Mouse (Mus musculus): ENCODE data around the gene Baiap2. TPM values are rescaled to one million over a fixed set of nuclear protein-coding genes. Genes with fewer than 3 reads are reported as not detected.

The Baiap2 gene
- total RNA-seq, 2 experiments from 2014 or later: 8.0 to 23.5 TPM

DNA sequence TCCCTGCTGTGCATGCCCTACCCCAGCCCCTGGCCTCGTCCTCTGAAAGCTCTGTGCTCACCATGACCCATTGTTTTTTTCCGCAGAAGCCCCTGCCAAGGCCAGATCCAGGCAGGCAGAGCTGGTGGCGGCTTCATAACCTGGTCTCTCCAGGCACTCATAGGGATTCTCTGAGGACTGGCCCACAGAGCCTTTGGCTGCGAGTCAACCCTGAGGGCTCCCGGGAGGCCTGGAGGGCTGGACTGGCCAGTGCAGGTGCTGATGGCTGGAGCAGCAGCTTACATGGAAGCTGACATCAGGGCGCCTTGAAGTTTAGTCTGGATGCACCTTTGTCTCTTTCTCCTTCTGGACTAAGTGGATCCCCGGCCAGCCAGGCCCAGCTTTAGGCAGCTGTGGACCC is 24.0 kb upstream of the Baiap2 start:
- ATAC-seq (replicated peaks; ENCODE audit: poor library complexity, severe bottlenecking): no peak

DNA sequence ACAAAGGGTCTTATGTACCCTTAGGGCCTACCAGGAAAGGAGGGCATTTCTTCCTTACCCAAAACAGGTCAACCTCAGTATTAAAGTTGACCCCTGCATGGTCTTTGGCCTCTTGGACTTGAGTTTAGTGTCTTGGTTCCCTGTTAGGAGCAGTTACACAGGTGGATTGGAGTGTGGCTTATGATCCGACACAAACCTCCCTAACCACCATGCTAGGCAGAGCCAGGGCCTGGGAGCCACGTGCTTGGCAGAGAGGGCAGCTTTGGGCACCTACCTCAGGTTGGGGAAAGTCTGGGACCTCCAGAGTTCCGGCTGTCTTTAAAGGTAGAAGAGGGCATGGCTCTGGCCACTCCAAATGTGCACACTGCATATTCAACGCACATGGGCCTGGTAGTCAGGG is 23.1 kb upstream of the Baiap2 start:
- no peak for ATAC-seq (replicated peaks; ENCODE audit: poor library complexity, severe bottlenecking)

DNA sequence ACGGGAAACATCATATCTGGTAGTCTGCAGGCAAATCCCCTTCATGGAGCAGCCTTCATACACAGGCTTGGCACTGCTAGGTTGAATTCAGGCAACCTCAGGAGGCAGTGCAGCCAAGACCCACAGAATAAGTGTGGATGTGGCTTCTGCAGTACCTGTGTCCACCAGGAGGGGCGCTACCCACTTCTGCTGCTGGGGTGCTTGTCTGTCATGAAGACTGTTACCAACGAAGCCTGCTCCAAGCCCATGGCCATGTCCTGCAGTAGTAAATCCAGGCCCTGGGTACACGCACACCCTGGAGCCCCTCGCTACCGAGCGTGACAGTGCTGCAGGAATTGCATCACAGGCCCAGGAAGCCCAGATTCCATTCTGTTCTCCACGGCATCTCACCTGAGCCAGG is 22.7 kb upstream of the Baiap2 start:
- peak; percentile 70 for ATAC-seq (replicated peaks; ENCODE audit: poor library complexity, severe bottlenecking)

DNA sequence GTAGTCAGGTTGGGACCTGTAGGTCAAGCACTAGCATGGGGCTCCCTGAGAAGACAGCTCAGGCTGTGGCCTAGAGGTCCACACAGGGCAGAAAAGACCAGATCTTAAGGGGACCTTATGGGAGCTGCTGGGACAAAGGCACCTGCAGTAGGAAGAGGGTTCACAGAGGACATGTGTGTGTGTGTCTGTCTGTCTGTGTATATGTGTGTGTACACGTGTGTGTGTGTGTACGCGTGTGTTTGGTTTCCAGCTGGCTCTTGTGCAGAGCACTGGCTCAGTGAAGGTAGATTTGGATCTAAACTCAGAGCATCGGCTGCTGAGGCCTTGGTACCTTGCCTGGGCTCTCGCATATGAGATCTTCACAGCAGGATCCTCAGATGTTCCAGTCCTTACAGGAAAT is 21.9 kb upstream of the Baiap2 start:
- no peak for ATAC-seq (replicated peaks; ENCODE audit: poor library complexity, severe bottlenecking)

DNA sequence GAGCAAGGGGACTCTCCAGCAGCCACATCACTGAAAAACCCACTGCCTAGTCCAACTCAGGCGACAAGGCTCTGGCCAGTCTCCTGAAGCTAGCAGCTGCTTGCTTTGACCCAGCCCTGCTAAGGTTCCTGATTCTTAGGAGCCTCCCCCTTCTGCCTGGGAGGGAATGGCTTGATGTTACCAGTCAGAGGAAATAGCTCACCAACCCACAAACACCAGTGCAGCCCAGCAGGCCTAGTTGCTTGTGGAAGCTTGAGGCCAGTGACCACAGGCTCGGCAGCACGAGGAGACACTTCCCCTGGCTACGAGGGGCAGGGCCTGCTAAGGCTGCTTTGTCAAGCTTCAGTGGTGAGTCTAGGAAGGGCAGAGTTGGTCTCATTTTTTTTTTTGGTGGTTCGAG is 17.4 kb upstream of the Baiap2 start:
- ATAC-seq (replicated peaks; ENCODE audit: poor library complexity, severe bottlenecking): peak; percentile 93

DNA sequence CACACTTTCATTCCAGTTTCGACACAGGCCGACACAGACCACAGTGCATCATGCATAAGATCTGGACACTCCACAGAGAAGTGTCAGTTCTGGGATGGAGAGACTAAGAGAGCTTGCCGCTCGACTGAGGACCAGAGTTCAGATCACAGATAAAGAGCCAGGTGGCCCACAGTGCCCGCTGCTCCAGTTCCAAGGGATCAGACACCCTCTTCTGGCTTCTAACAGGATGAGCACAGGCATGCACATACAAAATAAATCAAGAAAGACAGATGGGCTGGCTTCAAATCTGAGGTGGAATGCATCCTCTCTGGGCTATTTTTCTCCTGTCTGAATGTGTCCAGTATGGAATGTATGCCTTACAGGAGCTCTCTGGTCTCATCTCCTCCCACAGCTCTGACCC is 15.8 kb upstream of the Baiap2 start:
- ATAC-seq (replicated peaks; ENCODE audit: poor library complexity, severe bottlenecking): no peak

DNA sequence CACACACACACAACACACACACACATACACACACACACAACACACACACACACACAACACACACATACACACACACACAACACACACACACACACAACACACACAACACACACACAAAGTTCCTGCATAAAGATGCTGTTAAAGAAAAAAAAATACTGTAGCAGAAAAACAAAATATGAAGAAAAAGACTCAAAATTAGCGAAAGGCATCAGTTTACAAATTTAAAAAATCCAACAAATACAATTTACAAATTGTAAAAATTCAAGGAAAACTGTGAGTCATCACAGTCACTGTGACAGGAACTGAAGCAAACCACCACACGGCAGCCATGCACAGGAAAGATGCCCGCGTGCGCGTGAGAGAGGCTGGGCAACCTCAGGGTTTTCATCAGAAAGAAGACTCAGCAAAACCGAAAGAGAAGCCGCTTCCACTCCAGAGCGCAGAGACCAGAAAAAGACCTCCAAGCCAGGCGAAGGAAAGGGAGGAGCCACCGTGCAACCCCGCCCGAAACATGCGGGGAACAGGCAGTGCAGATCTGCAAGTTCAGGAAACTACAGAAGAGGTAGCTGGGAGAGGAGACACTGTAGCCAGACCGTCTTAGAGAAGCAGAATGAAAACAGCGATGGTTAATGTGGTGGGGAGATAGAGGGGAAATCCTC is 14.4 kb upstream of the Baiap2 start:
- peak; percentile 67 for ATAC-seq (replicated peaks; ENCODE audit: poor library complexity, severe bottlenecking)

DNA sequence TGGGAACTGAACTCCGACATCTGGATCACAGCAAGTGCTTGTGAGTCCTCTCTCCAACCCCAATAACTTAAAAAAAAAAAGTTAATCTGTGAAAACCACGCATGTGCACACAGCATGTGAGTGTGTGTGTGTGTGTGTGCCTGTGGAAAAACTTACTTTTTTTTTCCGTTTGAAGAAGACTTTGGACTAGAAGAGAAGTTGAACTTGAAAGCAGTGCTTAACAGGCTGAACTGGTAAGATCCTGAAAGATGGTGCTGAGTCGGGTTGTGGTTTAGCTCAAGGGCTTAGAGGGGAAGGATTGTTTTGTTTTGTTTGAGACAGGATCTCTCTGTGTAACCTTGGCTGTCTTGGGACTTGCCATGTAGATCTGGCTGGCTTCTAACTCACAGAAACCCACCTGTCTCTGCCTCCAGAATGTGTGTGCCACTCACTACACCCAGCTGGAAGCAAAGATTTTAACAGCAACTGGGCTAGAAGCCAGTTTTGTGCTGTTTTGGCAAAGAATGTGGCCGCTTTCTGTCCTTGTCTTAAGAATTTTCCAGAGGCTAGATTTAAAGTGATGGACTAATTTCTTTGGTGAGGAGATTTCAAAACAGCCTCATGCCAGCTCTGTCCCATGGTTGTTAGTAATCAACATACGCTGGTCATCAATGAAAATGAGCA is 12.8 kb upstream of the Baiap2 start:
- no peak for ATAC-seq (replicated peaks; ENCODE audit: poor library complexity, severe bottlenecking)

DNA sequence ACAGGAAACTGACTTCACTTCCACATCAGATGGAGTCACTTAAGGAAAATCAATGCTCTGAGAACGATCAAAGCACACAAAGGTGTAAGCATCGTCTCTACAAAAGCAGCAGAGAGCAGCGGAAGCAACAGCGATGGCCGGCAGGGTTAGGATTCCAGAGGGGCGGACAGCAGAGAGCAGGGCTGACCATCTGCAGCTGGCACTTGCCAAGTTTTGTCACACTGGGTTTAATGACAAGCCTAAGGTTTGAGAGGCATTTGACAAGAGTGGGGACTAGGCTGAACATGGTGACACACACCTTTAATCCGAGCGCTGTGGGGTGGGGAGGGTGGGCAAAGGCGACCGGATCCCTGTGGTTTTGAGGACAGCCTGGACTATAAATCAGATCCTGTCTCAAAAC is 10.8 kb upstream of the Baiap2 start:
- ATAC-seq (replicated peaks; ENCODE audit: poor library complexity, severe bottlenecking): no peak

DNA sequence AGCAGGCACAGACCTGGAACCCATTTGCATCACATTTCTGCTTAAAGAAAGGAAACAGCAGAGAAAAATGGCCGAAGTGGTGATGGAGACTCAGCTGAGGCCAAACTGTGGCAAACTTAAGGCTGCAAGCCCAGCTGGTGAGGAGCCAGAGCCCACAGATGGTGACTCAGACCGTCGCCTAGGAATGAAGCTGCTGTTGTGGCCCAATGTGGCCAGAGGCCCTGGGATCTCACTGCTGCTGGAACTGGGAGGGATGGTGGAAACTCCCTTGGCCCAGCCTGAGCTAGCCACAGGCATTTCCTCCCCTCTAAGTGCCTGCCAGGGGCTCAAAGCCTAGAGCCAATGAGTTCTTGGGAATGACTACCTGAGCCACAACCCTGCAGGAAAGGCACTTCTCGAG is 9.4 kb upstream of the Baiap2 start:
- no peak for ATAC-seq (replicated peaks; ENCODE audit: poor library complexity, severe bottlenecking)

DNA sequence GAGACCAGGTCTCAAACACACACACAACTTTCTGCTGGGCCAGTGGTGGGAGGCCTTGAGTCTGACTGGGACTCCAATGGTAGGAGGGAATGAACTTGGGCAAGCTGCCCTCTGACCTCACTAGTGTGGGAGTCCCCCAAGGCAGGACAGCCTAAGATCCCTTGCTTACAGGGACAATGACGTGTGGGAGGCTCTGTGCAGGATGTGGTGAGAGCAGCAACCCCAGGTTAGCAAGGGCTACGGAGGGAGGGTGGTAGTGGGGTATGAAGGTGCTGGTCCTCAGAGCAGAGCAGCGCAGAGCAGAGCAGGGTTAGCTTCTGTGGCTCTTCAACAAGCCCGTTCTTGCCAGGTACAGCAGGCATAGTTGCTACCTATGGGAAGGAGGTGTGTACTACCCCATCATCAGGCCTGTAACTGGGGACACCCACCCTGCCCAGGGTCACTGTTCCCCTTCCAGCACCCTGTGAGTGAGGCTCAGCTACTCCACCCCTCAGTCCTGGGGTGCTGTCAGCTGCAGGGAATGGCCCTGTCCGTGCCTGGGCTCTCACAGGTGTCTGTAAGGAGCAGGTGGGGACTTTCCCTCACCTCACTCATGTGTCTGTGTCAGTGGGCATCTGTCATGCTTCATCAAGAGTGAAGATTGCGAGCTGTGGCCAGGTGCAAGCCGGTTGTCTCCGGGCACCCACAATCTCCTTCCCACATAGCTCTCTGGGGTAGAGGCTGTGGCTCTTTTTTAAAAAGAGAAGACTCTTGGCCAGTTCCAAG is 8.6 kb upstream of the Baiap2 start:
- ATAC-seq (replicated peaks; ENCODE audit: poor library complexity, severe bottlenecking): no peak

DNA sequence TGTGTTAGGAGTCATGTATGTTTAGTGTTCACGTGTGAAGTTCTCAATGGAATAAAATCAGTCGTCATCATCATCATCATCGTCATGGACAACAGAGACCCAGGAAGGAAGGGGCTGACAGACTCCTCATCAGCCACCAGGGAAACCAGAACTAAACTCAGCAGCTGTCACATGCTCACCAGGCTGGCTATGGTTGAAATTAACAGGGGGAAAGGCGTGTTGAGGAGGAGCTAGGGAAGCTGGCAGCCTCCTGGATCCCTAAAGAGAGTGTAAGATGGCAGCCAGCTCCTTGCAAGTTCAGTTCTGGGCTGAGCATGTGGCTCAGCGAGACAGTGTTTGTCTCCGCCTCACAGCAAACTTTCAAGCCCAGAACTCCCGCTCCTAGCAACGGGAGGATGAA is 7.8 kb upstream of the Baiap2 start:
- no peak for ATAC-seq (replicated peaks; ENCODE audit: poor library complexity, severe bottlenecking)

DNA sequence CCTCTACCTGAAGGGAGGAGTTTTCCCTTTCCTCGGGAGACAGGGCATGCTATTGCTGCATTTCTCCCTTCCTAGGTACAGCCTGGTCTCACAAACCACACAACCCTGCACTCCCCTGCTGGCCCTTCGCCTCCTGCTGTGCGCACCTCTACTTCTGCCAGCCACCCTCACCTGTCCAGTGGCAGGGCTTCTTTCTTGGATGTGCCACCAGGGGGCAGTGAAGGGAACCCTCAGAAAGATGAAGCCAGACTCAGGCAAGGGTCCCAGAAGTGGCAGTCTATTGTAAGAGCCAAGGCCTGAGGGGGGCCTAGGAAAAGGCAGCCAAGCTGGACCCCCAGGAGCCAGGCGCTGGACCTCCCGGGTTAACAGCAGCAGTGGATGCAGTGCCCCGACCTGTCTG is 7.1 kb upstream of the Baiap2 start:
- ATAC-seq (replicated peaks; ENCODE audit: poor library complexity, severe bottlenecking): no peak

DNA sequence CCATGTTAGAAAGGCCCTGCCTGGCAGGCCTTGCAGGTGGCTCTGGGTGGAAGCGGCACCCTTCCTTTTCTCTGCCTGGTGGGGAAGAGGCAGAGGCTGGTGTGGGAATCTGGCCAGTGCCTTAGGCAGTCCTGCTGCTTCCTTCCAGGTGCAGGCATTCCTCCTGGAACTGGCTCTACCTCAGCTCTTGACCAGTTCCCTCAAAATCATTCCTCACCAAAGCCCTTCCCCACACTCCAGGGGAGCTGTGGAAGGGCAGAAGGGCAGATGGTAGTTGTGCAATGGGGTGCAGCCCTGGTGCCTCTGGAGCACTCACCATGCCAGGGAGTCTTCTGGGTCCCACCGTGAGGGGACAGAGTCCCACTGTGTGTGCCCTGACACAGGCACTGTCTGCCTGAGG is 6.1 kb upstream of the Baiap2 start:
- ATAC-seq (replicated peaks; ENCODE audit: poor library complexity, severe bottlenecking): no peak

DNA sequence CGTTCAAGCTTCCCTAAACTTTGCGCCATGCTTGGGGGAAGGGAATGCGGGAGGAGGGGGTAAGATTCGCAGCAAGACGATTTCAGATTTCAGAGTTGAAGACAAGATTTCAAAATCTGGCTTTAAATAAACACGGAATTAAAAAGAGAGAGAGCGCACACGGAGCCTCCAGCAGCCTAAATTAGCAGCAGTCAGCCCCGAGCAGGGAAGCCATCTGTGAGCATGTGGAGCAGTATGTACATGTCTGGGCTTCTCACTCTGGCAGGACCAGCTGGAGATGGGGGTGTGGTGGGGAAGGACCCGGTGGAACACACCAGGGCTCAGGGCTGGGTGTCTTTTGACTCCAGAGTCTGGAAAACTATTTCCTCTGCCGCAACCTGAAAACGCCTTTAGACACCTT is 5.3 kb upstream of the Baiap2 start:
- ATAC-seq (replicated peaks; ENCODE audit: poor library complexity, severe bottlenecking): no peak

DNA sequence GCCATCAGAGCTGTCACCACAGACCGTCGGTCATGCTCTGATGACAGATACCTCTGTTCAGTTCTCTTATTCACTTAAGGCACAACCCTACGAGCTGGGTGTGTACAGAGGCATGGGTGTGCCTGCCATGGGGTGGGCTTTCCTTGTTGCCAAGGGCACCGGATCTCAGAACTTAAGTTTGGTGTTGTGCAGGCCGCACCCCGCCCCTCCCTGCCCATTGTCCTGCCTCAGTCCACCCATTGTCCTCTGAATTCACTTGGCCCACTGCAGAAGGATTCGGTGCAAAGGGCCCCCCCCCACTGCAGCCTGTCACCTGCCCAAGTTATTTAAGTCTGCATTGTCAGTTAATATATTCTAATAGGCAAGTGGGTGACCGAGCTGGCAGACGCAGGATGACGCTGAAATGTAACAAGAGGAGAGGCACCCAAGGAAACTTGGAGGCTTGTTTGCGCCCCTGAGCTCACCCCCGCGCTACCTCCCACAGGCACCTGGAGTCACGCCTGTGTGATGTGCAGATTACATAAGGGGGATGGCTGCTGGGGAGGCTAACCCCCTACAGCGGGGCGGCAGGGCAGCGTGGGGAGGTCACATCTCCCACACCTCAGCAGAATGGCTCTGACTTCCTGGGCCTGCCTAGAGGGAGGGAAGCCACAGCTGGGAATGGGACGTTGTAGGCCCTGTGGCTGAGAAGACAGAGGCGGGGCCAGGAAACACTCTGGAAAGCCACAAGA is 4.6 kb upstream of the Baiap2 start:
- ATAC-seq (replicated peaks; ENCODE audit: poor library complexity, severe bottlenecking): peak; percentile 12; the same call in 1 of the 2 replicates

DNA sequence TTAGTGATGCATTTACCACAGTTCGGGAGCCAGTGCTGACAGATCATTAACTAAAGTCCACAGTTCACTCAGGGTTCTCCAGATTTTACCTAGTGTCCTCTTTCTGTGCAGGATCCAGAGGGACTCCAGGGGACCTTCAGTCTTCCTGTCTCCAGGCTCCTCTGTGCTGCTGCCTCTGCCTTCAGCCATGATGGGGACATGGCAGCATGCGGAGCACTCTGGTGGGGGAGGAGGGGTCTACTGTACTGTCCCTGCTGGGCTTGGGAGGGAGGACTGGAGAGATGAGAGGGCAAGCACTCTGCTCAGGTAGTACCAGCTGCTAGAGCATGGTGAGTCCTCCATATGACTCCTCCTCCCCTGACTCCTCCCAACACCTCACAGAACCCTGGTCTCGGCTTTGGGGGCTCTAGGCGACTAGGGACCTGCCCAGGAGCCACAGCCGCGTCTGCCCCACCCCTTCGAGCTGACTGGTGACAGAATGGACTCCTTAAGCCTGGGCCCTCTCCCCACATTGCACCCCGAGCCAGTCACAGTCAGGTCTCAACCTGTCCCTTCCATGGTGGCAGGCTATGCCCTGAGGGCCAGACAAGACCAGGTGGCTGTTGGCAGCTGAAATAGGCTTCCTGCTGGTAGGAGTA is 3.4 kb upstream of the Baiap2 start:
- no peak for ATAC-seq (replicated peaks; ENCODE audit: poor library complexity, severe bottlenecking)

DNA sequence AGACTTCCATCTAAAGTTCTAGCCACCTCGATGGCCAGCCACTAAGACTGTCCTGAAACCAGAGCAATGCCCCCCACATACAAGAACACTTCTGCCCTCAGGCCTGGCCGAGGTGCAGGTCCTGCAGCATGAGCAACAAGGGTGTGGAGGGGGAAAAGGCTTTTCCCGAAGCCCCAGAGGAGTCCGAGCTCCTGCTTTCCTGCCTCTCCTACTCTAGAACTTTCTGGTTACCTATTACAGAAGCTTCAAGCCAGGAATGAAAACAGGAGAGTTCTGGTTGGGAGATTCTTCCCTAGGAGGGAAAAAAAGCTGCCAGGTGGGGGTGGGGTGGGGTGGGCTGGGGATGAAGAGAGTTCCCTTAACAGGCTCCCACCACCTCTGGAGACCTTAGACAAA is 2.9 kb upstream of the Baiap2 start:
- ATAC-seq (replicated peaks; ENCODE audit: poor library complexity, severe bottlenecking): no peak

DNA sequence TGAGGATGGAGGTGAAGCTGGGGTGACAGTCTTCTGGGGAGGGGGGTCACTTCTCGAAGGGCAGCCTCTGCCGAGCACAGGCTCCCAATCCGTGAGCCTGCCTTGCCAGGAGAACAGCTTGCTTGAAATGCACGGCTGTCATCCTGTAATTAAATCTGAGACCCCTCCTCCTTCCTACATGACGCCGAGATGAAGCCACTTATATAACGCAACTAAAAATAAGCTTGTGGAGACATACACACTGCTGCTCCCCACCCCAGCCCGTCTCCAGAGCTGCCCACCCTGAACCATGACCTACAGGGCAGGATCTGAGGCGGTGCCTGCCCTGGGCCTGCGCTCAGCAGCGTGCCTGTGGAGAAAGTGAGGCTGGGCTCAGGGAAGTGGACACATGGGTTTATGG is 2.4 kb upstream of the Baiap2 start:
- ATAC-seq (replicated peaks; ENCODE audit: poor library complexity, severe bottlenecking): no peak

DNA sequence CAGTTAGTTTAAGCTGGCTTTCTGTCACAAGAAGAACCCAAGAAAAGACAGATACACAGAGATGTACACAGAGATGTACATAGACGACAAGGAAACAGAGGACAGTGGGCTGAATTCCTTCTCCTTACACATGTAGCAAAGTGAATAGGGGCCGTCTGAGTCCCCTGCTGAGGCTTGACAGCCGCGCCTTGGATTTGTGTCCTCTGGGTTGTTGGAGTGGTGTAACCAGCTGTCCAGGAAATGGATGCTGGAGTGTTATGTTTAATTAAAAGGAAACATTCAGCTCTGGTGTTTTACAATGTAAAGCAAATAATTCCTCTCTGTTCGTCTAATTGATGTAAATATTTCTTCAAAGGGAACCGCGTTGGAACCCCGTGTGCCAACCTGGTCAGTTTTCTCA is 769 bp upstream of the Baiap2 start:
- ATAC-seq (replicated peaks; ENCODE audit: poor library complexity, severe bottlenecking): no peak
